Mouse (Mus musculus): ENCODE measurements around the gene Exoc3l.

DNA sequence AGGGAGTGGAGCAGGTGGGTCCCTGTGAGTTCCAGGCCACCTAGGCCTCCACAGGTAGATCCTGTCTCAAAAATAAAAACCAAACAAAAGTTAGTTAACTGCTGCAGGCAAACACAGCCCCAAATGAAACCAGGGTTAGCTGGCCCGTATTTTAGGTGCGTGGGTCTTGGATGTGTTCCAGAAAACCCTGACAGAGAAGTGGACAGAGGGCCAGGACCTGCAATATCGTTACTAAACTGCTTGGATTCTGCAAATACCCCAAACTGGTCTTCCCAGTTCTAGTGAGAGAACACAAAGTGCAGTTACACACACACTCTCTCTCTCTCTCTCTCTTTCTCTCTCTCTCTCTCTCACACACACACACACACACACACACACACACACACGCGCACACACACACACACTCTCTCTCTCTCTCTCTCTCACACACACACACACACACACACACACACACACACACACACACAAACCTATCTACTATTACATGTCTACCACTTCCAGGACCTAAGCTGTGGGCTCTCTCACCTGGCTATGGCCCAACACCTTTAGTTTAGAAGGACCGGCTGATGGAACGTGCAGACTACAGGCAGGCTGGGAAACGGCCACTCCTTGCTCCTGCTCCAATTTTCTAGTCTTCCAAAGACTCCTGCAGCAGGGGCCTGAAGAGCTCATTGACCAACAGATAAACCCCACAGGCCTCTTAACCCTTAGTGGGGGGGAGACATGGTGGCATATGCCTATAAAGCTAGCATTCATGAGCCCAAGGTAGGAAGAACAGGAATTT lies 48.1 kb upstream of the Exoc3l start:
- TF ChIP-seq POLR2A (IDR thresholded peaks at IDR 0.05; ENCODE audit: borderline replicate concordance, extremely low read depth, low read depth, low read length) (no peak), CTCF (IDR thresholded peaks at IDR 0.05; ENCODE audit: insufficient read depth, low read length) (no peak)
